Mouse (Mus musculus) stomach, adult 2 months (tissue): Measurements from ENCODE around the gene Uqcc3. TPM values are rescaled to one million over a fixed set of nuclear protein-coding genes. Genes with fewer than 3 reads are reported as not detected.

Source experiments
- polyA plus RNA-seq: library from polyadenylated mRNA; depleted of rRNA; stranded (reverse); fragments of >200 nt; gene quantifications from 2 replicates; pipeline ENCODE4 v1.2.3, GENCODE M21; 2012; rRNA removed

The Uqcc3 gene
- 7.5 and 9.7 TPM in 2 replicates for polyA plus RNA-seq

DNA sequence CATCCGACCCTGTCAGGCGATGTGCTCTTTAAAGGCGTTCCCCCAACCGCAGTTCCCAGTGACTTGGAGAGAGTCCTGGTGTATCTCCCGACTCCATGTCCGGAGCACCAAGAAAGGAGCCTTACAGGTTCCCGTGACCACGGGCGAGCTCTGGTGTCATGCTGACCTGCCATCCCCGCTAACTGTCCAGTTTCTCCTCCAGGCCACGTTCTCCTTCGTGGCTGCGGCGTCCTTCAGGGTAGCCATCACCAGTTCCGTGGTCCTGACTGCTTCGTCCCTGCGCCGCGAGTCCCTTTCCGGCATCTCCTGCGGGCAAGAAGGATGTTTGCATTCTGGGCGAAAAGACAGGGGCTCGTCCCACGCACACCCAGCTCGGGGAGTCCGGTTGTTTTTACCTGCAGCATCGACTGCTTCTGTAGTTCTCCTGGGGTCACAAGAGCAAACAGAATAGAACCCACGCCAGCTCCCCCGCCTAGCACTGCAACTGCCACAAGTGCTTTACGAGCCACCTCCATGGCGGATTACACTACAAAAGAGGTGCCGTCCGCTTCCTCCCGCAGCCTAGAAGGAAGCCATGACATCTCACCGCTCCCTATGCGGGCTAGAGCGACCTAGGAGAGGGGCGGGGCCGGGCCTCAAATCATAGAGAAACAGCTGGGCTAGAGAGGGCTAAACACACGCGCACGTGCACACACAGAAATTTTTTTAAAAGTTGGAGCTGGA is at the start of gene Uqcc3:
TSS of gene Uqcc3 (minus strand) at position 613 of the 723 bp plus-strand sequence.

DNA sequence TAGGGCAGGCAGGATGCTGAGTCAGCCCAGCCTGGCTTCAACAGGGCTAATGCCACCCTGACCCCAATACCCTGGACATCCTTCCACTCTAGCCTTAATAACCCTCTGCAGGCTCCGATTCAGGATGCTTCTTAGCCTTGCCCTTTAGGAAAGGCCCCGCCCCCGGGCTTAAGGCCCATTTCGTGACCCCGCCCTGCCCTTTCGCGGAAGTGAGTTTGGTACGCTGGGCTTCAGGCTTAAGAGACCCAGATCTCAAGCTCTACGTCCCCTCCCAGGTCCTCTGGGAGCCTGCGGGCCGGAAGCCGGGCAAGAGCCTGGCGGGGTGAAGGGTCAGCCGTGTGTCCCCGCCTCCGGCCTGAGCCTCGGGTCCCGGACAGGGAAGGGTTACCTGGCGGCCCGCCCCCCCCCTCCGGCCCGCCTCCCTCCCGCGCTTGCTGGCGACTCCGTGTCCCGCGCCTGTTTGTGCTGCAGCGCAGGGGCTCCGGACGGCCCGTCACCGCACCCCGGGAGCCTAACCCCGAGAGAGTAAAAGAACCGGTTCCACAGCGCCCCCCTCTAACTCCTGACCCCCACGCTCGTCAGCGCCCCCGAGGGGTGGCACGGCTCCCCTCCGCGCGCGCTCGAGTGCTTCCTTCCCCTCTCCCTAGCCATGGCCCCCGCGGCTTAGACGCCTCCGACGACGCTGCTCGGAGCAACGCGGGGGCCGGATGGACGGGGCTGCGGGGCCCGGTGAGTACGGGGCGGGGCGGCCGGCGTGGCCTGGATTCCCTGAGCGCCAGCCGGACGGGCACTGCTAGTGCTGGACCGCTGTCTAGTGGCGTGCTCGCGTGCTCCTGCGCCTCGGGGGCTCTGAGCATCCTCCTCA is 48.7 kb upstream of the Uqcc3 start, which contains the start of the genes Rom1 and Eml3:
TSS of gene Rom1 (minus strand) at position 133 of the 865 bp plus-strand sequence.
TSS of gene Eml3 (plus strand) at position 329 of the 865 bp plus-strand sequence.

DNA sequence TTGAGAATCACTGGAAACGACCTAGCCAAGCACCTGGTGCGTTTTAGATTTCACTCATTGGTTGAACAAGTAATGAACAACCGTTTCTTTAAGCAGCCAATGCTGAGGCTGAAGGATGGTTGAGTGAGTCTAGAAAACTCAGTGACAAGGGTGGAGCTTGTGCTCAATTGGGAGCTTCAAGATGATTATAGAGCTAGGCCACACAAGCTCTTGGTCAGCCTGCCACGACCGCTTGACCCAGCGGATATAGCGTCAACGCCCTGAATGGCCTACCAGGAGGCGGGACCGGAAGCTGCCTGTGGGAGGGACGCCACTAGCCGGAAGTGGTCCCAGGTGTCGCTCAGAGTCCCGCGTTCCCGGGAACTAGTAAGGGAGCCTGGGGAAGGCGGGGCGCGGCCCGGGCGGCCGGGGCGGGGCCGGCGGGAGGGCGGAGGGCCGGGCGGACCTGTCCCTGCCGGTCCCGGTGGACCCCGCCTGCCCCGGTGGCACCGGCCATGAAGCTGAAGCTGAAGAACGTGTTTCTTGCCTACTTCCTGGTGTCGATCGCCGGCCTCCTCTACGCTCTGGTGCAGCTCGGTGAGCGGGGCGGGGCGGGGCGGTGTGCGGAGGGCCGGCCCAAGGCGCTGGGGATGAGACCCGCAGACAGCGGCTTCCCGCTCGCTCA is 39.5 kb upstream of the Uqcc3 start, which contains the start of gene B3gat3:
TSS of gene B3gat3 (plus strand) at position 302 of the 664 bp plus-strand sequence.

DNA sequence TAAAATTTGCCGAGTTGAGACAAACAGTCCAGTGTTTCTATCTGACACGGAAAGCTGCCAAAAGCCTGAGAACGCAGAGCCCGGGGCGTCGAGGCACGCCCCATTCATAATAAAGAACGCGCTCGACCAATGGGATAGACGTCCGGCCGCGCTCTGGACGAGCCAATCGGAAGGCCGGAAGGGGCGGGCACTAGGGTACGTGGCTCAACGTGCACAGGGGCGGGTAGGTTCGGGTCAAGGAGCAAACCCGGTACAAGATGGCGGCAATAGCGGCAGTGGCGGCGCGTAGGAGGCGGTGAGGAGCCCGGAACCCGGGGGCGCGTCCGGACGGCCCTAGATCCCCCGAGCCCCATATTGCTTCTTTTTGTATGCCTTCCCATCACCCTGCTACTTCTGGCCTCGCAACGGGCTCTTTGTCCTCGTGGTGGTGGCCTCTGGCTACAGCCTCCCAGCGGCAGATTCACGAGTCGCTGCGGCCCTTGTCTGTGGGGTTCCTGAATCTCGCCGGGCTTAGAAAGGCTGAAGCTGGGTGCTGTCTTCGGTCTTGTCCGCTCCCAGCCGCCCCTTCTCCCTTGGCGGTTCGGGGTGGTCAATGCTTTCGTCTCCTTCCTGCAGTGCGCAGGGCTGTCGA is 17.3 kb upstream of the Uqcc3 start, which contains the start of gene Ganab:
TSS of gene Ganab (plus strand) at position 207 of the 631 bp plus-strand sequence.

DNA sequence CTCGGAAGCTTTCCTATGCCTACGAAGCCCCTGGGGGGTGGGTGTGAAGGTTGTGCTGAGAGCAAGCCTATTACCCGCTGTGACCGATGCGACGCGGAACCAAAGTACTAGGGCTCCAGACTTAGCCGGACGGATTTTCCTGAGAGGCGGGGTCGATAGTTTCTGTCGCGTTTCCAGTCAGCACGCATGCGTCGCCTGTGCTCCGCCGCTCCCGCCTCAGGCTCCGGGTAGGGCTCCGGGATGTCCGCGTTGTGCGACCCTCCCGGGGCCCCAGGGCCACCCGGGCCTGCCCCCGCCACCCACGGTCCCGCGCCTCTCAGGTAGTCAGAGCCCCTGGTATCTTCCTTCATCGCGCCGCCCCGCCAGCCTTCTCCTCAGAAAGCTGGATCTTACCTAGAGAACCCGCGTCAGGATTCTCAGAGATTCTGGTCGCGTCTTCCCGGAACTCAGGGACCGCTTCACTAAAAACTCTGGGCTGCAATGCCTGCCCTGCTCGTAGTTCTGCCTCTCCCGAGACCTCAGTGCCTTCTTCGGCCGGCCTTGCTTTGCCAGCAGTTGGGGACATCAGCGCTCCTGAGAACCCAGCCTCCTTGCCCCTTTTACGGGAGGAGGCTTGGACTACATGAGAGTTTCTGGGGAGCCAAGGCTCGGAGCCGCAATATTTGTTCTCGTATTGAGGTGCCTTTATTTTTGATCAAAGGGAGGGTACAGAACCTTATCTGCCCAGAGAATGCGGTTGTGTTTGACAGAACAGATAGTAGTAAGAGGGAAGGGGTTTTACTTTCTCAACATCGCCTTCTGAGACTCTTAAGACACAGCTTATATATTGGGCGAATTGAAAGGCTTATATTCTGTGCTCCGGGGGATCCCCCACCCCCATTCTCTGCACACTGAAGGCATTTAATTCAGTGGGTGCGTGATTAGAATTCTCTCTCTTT is 12.4 kb upstream of the Uqcc3 start, which contains the start of gene Ints5:
TSS of gene Ints5 (plus strand) at position 177 of the 938 bp plus-strand sequence.

DNA sequence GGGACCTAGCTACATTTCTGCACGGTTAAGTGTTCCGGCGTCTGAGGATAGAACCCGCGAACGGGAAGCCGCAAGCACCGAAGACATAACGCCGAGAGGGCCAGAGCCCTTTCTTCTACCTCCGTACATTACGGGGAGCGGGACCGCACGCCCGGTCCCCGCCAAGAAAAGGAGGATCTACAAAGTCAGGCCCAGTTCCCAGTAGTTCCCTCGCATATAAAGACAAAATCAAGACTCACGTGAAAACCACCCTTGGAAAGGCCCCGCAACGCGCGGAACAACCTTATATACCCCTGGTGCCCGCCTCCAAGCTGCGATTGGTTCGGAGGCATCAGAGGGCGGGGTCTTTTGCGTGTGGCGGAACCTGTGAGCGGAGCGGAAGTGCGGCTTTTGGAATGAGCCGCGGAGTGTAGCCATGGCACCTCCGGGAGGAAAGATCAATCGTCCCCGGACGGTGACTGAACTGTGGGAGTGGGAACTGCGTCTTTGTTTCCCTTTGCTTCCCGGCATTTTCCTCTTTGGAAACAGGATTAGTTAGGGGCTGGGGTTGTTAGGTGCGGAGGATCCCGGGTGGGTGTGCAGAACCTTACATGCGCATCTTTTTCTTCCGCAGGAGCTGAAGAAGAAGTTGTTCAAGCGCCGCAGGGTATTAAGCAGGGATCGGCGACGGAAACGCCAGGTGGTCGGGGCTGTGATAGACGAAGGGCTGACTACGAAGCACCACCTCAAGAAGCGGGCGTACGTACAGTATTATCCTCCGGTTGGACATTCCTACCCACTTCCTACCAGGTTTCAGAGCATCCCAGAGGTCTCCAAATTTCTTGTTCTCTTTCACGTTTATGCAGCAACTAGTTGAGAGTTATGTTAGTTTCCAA is 8.0 kb upstream of the Uqcc3 start, which contains the start of the genes 1810009A15Rik and Gm49416:
TSS of gene 1810009A15Rik (plus strand) at position 343 of the 875 bp plus-strand sequence.
TSS of gene Gm49416 (plus strand) at position 416 of the 875 bp plus-strand sequence.

DNA sequence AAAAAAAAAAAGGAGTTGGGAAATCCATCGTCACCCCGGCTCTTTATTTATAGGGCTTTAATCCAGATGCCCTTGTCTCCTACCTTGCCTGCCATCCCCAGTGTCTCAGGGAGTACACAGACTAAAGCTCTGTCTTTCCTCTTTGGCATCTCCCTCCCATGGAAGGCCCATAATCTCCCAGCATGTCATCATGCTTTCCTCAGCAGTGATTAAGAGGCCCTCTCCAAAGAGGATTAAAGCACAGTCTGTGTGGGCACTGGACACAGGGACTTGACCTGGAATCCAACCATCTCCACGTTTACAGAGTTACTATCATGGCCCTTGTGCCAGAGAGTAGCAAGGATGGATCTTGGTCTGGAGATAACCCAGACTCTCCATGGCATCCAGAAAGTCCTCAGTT is 2.9 kb upstream of the Uqcc3 start, which contains the start of the genes Lbhd1 and Gm49403:
TSS of gene Lbhd1 (plus strand) at position 117 of the 400 bp plus-strand sequence.
TSS of gene Gm49403 (plus strand) at position 315 of the 400 bp plus-strand sequence.

DNA sequence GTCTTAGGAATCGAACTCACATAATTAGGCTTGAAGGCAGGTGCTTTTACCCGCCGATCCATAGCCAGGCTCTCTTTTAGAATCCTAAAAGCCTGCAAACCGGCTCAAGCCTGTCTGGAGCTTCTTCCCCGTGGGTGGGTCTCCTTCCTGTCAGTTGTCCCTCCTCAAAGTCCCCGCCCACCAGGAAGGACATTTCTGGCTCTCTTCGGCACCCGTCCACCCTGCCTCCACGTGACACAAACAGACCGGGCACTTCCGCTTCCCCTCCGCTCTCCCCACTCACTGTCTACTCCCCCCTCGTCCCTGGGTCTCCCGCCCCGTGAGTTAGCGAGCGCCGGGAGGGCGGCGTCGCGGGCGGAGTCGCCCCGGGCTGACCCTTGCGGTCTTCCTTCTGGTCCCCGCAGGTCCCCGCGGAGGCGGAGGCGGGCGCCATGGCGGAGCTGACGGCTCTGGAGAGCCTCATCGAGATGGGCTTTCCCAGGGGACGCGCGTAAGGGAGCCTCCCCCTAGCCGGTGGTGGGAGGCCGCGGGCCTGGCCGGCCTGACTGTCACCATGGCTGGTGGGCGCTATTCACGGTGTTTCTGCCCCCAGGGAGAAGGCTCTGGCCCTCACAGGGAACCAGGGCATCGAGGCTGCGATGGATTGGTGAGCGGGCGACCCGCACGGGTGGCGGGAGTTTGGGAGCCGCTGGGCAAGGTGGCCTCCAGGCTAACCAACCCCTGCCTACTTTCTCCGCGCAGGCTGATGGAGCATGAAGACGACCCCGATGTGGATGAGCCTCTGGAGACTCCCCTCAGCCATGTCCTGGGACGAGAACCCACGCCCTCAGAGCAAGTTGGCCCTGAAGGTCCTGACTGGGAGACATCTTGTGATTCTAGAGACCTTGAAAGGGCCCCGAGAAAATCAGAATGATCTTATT is 9.2 kb downstream of the Uqcc3 start, which contains the start of gene Ubxn1:
TSS of gene Ubxn1 (plus strand) at position 230 of the 920 bp plus-strand sequence.

DNA sequence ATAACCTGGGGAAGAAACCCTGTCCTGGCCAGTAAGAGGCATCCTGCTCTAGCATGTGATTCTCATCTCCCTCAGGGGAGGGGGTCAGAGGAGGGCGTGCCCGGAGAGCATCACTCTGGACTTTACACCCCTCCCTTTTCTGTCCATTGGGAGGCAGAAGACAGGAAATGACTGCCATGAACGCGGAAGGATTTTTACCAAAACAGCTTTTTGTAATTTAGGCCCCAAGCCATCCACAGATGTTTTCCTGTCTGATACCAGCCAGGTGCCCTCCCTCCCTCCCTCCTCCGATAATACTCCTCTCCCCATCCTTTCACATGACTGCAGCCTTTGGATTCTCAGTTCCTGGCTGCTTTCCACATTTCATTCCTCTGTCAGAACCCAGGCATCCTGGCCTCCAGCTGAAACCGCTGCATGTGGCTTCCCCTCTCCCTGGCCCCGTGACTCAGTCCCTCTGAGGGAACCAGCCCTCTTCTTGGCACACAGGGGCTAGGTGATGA is 30.3 kb downstream of the Uqcc3 start, which contains the start of gene Lrrn4cl:
TSS of gene Lrrn4cl (plus strand) at position 367 of the 500 bp plus-strand sequence.

DNA sequence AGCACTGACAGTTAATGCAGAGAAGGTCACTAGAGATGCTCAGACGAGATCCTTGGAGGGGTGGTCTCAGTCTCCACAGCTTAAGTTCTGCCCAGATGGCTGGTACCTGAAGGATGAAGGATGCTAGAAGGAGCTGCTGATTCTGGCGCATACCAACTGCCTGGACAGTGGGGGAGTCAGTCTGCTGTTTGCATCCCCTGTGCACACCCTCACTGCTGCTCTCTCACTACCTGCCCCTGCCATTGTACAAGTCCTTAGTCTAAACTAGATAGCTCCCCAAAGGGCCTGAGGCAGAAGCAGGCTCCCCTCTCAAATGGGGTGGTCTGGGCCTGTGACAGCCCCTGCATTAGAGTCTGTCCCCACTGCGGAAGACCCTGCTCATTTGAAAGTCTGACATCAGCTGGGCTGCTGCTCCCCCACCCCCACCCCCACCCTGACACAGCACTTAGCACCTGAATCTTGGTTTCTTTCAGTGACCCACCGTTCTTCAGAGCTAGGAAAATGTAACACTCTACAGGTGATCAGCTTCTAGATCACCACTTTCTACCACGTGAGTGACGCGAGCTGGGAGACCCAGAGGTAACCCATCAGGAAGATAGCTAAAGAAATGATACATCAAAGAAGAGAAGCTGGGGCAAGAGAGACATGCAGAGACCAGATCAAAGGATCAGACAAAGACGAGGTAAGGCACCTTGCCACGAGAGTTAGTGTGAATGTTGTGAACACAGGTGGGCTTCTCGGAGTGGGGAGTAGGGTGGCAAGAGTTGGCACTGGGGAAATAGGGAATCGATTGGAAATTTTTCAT is 41.4 kb downstream of the Uqcc3 start, which contains the start of gene Gng3:
TSS of gene Gng3 (minus strand) at position 92 of the 805 bp plus-strand sequence.

DNA sequence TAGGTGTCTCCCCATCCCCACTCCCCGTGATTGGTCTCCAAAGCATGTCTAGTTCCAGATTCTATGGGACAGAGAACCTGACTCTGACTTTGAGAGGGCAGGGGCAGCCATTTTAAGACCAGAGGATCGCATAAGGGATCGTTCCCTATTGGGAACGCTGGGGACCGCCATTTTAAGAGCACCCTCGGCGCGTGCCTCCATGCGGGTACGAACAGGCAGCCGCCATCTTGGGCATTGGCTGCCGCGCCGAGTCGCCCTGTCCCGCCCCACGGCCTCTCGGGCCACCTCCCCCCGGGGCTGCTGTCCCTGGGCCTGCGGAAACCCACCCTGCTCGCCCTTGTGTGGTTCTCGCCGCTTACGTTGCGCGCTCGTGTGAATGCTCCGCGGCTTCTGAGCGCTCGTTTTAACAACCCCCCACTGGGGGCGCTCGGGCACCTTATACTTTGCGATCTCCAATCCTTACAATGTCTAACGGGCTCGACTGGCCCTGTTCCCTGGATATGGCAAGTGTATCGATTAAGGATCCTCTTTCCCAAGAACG is 43.4 kb downstream of the Uqcc3 start, which contains the start of gene Bscl2:
TSS of gene Bscl2 (plus strand) at position 217 of the 541 bp plus-strand sequence.

Other genes with a start within 250 kb of the Uqcc3 start
- gene Chrm1, start 217.1 kb downstream of the Uqcc3 start, polyA plus RNA-seq: 2.4 and 2.8 TPM in 2 replicates
- 59.0 and 70.9 TPM in 2 replicates for gene Slc3a2, start 157.6 kb downstream of the Uqcc3 start, polyA plus RNA-seq
- gene Wdr74, start 145.1 kb downstream of the Uqcc3 start, polyA plus RNA-seq: 13.9 and 17.6 TPM in 2 replicates
- gene 1700092M07Rik, start 140.2 kb downstream of the Uqcc3 start, polyA plus RNA-seq: not detected in 2 replicates
- gene Stx5a, start 139.5 kb downstream of the Uqcc3 start, polyA plus RNA-seq: 28.6 and 29.7 TPM in 2 replicates
- gene Nxf1, start 123.8 kb downstream of the Uqcc3 start, polyA plus RNA-seq: 24.7 and 38.5 TPM in 2 replicates
- 107 and 138 TPM in 2 replicates for gene Tmem223, start 109.9 kb downstream of the Uqcc3 start, polyA plus RNA-seq
- gene Tmem179b, start 106.5 kb downstream of the Uqcc3 start, polyA plus RNA-seq: 63.5 and 70.7 TPM in 2 replicates
- 5.5 and 9.3 TPM in 2 replicates for gene Taf6l, start 94.5 kb downstream of the Uqcc3 start, polyA plus RNA-seq
- 9.7 and 10.4 TPM in 2 replicates for gene Polr2g, start 82.3 kb downstream of the Uqcc3 start, polyA plus RNA-seq
- 0.48 and 0.78 TPM in 2 replicates for gene Zbtb3, start 78.4 kb downstream of the Uqcc3 start, polyA plus RNA-seq
- 1.4 and 2.1 TPM in 2 replicates for gene Ttc9c, start 61.6 kb downstream of the Uqcc3 start, polyA plus RNA-seq
- gene Hnrnpul2, start 60.9 kb downstream of the Uqcc3 start, polyA plus RNA-seq: 4.1 and 4.8 TPM in 2 replicates
- 0.61 TPM in 1 of 2 replicates, not detected in the other for gene AC129217.1, start 51.1 kb downstream of the Uqcc3 start, polyA plus RNA-seq
- 102 and 130 TPM in 2 replicates for gene Bscl2, start 43.5 kb downstream of the Uqcc3 start, polyA plus RNA-seq
- 0.41 and 0.42 TPM in 2 replicates for gene Gng3, start 41.7 kb downstream of the Uqcc3 start, polyA plus RNA-seq
- gene Lrrn4cl, start 30.2 kb downstream of the Uqcc3 start, polyA plus RNA-seq: 1.0 and 1.1 TPM in 2 replicates
- 92.0 and 115 TPM in 2 replicates for gene Ubxn1, start 9.4 kb downstream of the Uqcc3 start, polyA plus RNA-seq
- gene Lbhd1, start 2.8 kb upstream of the Uqcc3 start, polyA plus RNA-seq: 0.36 and 0.58 TPM in 2 replicates
- gene Gm49403, start 3.0 kb upstream of the Uqcc3 start, polyA plus RNA-seq: not detected in 2 replicates
- 2.3 and 2.6 TPM in 2 replicates for gene 1810009A15Rik, start 7.9 kb upstream of the Uqcc3 start, polyA plus RNA-seq
- gene Gm49416, start 8.0 kb upstream of the Uqcc3 start, polyA plus RNA-seq: 0.21 TPM in 1 of 2 replicates, not detected in the other
- 12.8 and 15.7 TPM in 2 replicates for gene Ints5, start 12.1 kb upstream of the Uqcc3 start, polyA plus RNA-seq
- gene Ganab, start 17.1 kb upstream of the Uqcc3 start, polyA plus RNA-seq: 23.0 and 34.6 TPM in 2 replicates
- gene B3gat3, start 39.5 kb upstream of the Uqcc3 start, polyA plus RNA-seq: 51.9 and 68.6 TPM in 2 replicates
- 10.0 and 15.1 TPM in 2 replicates for gene Rom1, start 48.4 kb upstream of the Uqcc3 start, polyA plus RNA-seq
- 27.6 and 30.6 TPM in 2 replicates for gene Eml3, start 48.6 kb upstream of the Uqcc3 start, polyA plus RNA-seq
- 7.1 and 8.7 TPM in 2 replicates for gene Mta2, start 61.0 kb upstream of the Uqcc3 start, polyA plus RNA-seq
- gene Tut1, start 72.9 kb upstream of the Uqcc3 start, polyA plus RNA-seq: 6.5 and 9.3 TPM in 2 replicates
- 33.9 and 55.8 TPM in 2 replicates for gene Eef1g, start 86.1 kb upstream of the Uqcc3 start, polyA plus RNA-seq
- 6.4 and 12.5 TPM in 2 replicates for gene Ahnak, start 108.4 kb upstream of the Uqcc3 start, polyA plus RNA-seq
- 24.1 and 42.4 TPM in 2 replicates for gene Scgb1a1, start 207.0 kb upstream of the Uqcc3 start, polyA plus RNA-seq